Mouse (Mus musculus) right cerebral cortex, postnatal 10 days (tissue): ENCODE measurements around the gene Med13.
A peak's percentile ranks its signal among the peaks of the same experiment; 100 is the strongest.

ENCODE experiments used
- DNase-seq, 2 experiments: peaks; one replicate each; pipeline ENCODE4 v3.0.0; 2021; ENCODE audit warnings: low spot score in 2 of 2

Gene Med13

DNA sequence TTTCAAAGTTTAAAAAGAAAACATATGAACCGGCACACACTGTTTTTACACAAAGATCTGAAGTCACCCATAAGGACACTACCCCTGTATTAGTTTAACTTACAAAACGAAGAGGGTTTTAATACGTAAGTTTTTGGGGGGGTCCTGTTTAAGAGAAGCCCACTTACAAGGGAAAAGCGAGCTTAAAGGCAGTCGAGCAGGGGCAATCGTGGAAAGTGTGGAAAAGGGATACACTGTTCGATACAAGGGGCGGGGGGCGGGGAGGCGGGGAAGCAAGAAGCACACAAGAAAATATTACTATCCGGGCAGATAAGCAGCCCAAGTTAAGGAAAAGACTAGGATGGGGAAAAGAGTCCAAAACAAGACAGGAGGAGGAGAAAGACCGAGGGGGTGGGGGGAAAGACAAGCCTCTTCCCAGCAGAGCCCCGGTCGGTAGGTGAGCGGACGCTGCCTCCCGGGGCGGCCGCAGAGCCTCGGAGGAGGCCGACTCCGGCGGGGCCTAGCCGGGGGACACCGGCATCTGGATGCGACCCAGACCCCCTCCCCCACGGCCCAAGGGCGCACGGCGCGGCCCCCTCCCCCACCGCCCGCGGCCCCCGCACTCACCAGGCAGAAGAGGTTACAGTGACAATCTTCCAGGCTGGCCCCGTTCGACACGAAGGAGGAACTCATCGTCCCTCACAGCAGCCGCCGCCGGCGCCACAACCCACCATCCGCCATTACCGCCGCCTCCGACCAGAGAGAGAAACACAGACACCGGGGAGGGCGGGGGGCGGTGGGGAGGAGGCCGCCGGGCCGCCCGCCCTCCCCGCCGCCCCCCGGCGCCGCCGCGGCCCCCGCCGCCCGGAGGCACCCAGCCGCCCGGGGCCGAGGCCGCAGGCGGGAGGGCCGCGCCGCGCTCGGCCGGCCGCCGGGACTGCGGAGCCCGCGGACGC, at the start of gene Med13:
Gene Med13 (minus strand): TSS at position 749 of the 935 bp plus-strand sequence.
- DNase-seq, result peak; percentile 62 to 72

DNA sequence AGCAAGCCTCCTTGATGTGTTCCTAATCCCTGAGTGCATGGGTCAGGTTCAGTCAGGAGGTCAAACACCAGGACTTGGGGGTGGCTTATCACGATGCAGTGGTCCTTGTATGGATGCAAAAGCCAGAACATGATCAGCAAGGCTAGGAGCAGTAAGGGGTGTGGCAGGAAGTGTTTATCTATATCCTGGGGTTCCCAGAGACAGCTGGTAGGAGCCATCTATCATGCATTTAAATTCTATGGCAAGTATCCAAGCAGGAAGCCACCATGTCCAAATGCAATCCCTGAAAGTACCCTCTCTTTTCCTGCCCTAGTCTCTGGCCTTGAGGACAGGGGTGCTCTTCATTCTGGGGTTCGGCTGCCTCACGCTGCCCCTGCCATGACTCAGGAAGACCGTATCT, 47.2 kb upstream of the Med13 start:
- no peak for DNase-seq

DNA sequence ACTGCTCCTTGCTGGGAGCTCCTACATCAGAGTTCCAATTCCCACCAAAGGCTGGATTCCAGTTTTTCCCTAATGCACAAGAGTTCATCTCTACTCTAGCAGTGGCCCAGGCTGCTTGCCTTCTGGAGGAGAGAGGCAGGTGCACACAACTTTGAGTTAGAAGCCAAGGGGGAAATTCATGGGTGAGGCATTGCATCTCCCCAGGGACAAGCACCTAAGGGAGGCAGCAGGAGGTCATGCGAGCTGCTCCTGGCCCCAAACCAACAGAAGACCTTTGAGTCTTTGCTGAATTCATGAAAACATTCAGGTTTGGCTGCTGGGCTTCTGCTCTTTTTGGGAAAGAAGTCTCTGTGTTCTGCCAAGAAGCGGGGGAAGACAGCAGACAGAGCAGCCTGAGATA, 46.4 kb upstream of the Med13 start:
- no peak for DNase-seq

DNA sequence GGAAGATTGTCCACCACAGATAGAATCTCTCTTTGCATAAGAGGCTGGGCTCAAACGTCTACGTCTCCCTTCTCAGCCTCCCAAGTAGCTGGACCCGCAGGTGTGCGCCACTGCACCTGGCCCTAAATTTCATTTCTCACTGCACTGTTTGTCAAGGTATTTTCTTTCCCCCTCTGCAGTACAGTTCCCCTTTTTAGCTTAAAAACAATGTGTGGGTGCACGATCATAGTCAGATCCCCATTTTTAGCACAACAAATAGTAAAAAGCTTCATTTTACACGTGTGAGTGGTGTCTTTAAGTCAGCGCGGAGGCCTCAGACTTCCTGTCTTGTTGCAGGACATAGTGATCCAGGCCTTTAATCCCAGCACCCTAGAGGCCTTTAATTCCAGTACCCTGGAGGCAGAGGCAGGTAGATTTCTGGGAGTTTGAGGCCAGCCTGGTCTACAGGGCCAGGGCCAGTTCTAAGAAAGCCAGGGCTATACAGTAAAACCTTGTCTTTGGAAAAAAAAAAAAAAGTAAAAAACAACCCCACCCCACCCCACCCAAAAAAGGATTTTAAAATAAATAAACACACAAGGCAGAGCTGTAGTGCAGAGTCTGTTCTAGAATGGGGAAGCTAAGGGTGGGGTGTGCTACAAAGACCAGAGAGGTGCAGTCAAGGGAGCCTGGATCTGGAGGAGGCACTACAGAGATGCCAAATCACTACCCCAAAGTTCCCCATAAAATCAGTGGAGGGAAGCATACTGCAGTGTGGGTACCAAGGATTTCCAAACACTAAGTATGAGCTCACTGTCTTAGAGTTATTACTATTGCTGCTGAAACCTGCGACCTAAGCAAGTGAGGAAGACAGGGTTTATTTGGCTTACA, 42.1 kb upstream of the Med13 start:
- no peak for DNase-seq

DNA sequence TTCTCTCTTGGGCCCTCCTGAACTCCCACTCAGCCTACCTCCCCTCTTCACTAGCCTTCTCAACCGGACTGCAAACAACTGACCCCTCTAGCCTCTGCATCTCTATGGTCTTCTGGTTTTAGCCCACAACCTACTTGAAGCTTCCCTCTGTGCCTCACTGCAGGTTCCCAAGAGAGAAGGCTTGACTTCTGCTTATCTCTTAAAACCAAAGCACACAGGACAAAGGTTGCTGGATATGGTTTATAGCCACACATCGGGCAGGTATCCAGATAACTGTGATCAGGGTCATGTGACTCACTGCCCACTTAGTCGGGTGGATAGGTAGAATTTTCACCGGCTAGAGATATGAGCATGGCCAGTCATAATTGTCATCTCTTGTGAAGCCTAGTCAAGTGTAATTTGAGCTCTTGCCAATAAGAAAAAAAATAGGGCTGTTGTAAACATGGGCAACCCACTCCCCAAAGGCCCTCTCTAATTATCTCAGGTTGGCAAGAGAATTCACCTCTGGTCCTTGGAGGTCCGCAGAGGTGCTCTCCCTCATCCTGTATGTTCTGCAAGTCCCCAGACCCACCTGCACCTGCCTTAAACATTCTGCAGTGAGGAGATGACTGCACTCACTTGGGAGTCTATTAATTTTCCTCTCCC, 39.7 kb upstream of the Med13 start:
- DNase-seq, result no peak

DNA sequence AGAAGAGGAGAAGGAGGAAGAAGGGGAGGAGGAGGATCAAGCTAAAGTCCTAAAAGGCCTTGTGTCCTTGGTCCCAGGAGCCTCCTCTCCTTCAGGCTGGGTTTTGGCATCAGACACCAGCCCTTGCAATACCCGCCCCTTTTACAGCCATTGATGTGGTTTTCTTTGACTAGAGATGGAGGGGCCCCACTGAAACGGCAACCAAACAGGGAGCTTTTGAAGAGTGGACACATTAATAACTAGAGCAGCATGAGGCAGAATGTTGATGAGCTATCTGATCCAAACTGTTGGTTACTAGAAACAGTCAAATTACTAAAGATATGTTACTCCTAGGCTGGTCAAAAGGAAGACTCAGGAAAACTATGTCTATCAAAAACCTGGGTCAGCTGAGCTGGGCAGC, 39.1 kb upstream of the Med13 start:
- DNase-seq, result no peak

DNA sequence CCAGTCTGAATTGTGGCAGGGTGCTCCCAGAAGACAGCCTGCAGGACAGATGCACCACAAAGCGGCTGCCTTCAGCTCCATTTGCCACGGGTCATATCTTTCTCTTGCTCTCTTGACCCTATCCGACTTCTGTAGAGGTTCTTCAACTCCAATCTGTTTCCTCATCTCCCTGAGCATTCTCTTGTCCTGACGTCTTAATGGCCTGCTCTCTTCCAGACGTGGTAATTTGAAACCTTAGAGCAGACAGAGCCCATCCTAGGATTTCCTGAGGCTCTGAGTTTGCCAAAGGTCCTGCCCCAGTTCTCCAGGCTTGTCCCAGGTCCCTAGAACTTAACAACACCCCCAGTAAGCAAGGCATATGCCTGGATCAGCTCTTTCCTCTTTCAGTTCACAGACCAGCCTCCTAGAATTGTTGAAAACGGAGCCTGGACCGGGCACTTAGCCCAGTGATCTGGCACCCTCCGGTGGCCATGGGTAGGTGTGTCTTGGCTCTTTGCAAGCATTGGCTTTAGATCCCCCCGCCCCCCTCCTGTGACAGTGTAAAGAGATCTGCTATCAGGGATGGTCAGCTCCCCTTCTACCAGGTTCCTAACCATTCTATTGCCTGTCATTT, 38.2 kb upstream of the Med13 start:
- peak; percentile 65 to 77 for DNase-seq

DNA sequence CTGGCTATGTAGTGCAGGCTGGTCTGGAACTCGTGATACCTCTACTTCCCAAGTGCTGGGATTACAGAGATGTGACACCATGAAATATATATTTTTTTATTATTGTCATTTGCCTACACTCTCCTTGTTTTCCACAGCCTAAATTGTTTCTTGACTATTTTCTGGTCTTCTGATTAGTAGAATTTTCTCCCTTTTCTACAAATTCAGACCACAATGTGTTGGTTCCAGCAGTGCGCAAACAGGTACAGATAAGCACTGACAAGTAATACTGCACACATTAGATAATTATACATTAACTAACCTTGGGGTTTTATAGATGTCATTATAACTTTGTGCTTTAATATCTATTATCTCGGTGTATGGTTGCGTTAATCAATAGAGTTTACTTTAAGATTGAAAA, 37.7 kb upstream of the Med13 start:
- no peak for DNase-seq

DNA sequence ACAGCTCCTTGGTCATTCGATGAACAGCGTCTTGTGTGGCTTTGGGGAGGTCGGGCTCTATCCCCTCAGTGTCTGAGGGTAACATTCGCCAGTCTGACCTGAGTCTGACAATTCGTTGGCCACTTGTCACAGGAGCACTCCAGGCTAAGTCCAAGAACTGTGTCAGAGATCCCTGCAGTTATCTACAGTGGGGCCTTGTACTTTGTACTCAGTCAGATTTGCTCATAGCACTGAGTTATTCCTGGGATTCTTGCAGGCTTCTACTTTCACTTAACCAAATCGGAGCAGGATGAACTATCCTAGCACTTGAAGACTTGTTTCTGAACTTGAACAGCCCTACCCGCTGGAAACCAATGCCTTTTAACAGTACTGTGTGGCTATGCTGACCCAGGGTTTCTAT, 34.3 kb upstream of the Med13 start:
- no peak for DNase-seq

DNA sequence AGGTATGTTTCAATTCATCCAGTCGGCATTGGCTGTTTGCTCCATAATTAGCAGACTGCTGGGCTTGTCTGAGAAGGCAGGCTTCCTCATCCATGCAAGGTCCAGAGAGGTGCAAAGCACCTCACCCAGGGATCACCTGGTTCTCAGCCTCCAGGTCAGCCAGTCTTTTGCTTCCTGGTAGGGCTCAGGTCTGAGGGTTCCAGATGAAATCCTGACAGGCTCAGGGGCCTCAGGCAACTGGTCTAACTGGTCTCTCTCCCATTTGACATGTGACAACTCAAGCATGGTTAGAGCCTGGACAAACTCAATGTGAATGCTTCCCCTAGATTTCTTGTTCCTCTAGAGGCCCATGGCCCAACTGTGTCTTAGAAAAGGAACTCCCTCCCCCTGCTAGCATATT, 32.9 kb upstream of the Med13 start:
- no peak for DNase-seq

DNA sequence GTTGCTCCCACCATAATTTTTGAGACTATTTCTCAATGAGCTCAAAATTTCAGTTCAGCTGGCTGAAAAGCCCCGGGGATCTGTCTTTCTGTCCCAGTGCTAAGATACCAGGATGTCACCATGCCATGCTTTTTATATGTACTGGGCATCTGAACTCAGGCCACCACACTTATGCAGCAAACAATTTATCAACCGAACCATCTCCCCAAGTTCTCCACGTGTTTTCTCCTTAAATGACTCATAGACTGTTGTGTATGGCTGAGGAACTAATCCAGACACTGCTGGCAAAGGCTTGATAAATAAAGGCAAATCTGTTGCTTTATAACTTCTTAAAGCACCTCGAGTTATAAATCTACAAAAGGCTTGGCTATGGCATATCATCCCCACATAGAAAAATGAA, 32.1 kb upstream of the Med13 start:
- DNase-seq, result no peak

DNA sequence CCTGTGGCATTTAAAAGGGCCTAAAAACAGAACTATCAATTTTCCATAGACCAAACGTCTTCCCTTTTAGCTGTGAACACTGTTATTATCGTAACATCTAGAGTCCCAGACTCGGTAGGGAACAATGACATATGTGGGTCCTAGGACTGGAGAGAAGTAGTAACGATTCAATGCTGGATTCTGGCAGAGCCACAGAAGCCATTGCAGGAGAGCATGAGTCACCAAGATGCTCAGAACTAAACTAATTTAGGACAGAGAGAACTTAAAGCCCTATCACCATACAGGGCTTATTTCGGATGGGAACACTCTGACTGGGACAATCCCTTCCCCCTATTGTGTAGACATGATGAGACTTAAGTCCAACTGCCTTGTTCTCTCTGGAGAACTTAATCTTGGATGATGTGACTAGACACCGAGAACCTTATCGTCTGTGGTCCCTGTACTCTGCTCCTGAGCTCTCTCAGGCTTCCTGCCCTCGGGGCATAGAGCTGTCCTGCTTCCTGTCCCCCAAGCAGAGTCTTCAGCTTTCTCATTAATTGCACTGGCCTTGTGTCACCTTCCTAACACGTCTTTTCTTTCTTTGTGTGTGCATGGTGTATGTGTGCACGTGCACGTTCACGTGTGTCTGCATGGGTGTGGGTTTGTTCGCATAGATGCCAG, 31.5 kb upstream of the Med13 start:
- no peak for DNase-seq

DNA sequence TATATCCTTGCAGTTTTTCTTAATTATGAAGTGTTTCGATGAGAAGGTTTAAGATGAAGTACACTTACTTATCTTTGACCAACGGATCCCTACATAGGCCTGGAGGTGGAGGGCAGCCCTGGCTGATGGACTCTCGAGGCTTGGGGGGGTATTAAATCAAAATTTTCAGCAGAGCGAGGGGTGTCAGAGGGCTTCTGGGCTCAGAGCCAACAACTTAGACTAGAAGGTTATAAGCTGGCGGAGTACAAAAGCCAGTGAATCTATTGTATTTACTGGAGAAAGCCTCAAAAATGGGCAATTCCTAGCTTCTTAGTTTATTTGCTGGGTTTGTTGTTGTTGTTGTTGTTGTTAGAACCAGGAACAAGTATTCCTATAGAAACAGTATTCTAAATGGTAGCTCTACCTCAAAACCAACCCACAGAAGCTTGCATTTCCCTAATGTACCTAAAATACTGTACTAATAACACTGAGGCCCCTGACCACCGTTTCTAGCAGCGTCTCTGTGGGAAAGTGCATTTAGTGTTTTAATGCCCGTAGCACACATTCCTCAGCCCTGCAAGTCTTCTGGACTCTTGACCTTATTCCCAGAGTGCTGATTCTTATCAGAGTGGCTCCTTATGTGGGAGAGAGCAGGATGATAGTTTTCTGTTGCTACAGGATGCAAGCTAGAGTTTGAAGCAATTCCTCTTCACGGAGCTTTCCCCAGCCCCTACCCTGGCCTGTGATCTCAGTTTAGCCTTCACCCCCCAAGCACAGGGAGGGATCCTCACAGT, 29.9 kb upstream of the Med13 start:
- DNase-seq, result no peak

DNA sequence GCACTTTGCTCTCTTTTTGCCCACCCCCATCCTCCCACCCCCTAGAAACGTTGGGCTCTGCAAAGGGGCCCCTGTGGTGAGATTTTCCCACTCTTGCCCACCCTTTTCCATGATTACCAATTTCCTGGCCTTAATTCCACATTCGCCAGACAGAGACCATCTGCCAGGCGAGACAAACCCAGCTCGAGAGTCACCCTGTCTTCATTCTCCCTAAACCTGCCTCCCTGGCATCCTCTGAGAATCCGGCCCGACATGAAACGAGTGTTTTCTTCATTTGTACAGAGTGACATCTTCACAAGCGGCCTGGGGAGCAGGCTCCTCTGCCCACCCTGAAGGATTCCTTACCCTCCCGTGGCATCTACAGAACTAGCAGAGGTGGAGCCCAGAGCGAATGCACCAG, 29.2 kb upstream of the Med13 start:
- DNase-seq, result peak in 1 of 2 experiments; percentile 29

DNA sequence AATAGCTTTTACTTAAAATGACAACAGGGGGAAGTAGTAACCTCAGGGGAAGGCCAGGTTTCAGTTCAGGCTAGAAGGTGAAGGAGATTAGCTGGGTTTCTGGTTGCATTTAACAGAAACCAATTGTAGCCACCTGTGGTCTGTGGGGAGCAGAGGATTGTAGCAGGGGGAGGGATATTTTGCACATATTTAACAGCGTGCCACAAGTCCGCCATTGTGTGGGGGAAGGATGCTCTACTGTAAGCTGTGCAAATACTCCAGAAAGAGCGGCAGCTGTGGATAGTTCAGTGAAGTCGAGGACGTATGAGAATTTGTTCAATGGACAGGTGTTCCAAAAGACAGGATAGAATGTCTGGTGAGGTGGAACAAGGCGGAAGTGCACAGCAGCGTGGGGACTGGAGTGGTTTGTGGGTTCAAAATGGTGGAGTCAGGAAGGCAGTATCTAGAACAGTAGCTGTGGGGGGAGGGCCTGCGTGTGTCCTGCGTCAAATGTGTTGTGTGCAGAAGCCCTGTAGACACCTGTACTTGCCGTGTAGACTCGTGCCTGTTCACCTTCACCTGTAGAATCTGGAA, 28.4 kb upstream of the Med13 start:
- no peak for DNase-seq

DNA sequence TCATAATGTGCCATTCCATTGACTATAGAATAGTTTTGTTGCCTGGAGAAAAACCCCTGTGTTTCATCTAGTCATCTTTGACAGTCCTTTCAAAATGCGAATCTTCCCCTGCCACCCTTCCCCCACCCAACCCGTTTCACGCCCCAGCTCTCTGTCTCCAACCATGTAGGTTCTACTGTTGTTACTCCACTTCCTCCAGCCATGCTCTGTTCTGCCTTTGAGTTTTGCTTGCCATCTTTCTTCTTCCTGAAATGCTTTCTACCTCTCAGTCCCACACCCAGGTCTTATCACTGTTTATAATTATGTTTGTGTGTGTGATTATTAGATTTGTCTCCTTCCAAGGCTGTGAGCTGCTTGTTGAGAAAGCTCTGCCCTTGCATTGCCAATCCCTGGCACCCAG, 26.7 kb upstream of the Med13 start:
- no peak for DNase-seq

DNA sequence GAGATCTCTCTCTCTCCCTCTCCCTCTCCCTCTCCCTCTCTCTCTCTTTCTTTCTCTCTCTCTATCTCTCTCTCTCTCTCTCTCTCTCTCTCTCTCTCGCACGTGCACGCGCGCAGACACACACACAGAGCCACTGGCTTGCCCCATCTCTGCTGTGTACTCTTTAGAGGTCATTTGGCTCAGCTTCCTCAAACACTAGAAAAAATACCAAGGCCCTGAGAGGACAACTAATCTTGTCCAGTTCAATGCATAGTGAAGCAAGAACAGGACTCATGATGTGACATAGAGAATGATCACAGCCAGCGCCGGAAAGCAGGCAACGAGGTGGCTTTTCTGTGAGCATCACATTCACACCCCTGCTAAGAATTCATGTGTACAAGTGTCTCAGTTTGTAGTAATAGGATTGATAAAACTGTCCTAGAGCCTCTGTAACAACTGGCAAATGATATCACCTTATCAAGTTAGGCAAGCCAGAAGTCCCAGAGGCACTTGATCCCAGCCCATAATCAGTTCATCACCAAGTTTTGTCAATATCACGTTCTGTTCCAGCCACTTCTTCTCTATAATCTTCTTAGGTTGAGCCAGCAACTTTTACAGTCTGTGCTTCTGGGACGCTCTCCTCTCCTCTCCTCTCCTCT, 25.2 kb upstream of the Med13 start:
- DNase-seq, result no peak

DNA sequence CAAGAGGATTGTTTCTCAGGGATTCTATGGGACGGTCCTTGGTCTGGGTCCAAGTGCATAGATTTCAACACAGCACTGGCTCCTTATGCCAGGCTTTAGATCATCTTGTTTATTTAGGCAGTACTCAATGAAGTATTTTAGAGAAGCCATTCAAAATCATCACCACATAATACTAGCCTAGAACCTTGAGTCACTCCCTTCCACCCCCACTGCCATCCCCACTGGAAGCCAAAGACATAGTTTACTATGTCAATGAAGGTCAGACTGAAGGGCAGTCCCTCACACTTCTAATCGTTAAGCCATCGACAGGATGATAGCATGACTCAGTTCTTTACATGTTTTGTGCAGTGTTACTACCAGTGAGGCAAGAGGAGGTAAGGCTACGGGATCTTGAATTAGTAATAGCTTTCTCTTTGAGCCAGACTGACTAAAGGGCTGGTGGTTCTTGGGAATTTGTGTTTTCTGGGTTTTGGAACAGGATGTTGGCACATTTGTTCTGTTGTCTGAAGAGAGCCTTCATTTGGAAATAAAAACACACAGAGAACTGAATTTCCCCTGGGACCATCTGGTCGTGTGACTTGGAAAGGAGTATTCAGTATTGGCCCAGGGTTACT, 24.2 kb upstream of the Med13 start:
- DNase-seq, result no peak

DNA sequence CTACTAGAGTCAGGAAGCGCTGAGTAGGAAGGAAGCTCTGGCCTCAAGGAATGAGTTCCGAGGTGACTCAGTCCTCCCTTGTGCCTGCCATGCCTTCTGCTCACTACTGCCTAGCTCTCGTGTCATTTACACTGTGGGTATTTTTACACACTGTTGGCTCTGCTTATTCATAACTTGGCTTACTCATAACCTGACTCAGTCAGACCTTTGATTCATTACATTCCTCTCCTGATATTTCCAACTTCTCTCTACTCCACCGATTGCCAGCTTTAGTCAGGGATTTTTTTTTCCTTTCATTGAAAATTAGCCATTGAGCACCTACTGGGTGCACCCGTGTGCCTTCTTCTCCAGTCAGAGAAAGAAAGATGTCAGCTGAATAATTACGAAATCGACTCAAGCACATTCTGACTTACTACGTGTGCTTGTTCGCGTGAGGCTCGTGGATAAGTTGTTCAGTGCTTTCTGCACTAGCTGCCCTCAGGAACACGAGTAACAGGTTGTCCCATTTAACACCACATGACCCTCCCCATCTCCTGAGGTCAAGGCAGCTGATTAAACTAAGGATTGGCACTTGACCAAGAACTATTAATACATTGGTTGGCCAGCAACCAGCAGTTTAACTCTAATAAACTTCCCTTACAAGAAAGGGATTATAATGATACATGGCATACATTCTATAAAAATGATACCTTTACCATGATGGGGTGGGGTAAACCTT, 23.3 kb upstream of the Med13 start:
- no peak for DNase-seq
